Mouse (Mus musculus) CH12.LX (cell line): ENCODE measurements around the gene Trem1. TPM values are rescaled to one million over a fixed set of nuclear protein-coding genes. Genes with fewer than 3 reads are reported as not detected.

ENCODE experiments used
- DNase-seq: peaks from one replicate; pipeline ENCODE4 v3.0.0-alpha.2; 2013; ENCODE audit errors: extremely low read depth
- H3K27ac ChIP-seq: 2 replicates; pipeline ENCODE4 v1.5.1; 2012; ENCODE audit warnings: low read depth, mild to moderate bottlenecking, control low read depth, moderate library complexity; ENCODE audit not compliant: insufficient read depth
- H3K27me3 ChIP-seq: replicated peaks from 2 replicates; pipeline ENCODE3; 2012; ENCODE audit warnings: inconsistent platforms
- H3K36me3 ChIP-seq, 2 experiments: replicated peaks in 1 of 2; 2 replicates each; pipeline versions ENCODE3 to v1.6.1; 2012; ENCODE audit warnings: inconsistent platforms in 1 of 2, low read length in 1 of 2, mild to moderate bottlenecking in 1 of 2, mixed read lengths in 1 of 2, moderate library complexity in 1 of 2; ENCODE audit not compliant: control insufficient read depth in 1 of 2, insufficient read depth in 1 of 2
- H3K4me1 ChIP-seq, 2 experiments: 2 replicates each; pipeline ENCODE4 v1.6.1; 2012; ENCODE audit warnings: inconsistent platforms in 1 of 2, moderate library complexity in 1 of 2; ENCODE audit not compliant: insufficient read depth in 2 of 2, control insufficient read depth in 1 of 2
- H3K4me2 ChIP-seq: 2 replicates; pipeline ENCODE4 v1.6.1; 2012; ENCODE audit warnings: low read depth, mild to moderate bottlenecking, control low read depth; ENCODE audit not compliant: poor library complexity, insufficient read depth, severe bottlenecking
- H3K4me3 ChIP-seq, 3 experiments: fragments of 150-350 bp in 1 of 3; sonication (generic) in 1 of 3; replicated peaks in 1 of 3; 2 replicates each; pipeline versions ENCODE3 to v1.5.1; 2011 to 2012; ENCODE audit warnings: low read depth in 2 of 3, low read length in 2 of 3, mild to moderate bottlenecking in 2 of 3, moderate library complexity in 2 of 3, control low read depth in 1 of 3, improper control_type of control experiment in 1 of 3, inconsistent platforms in 1 of 3, mixed read lengths in 1 of 3; ENCODE audit not compliant: poor library complexity in 1 of 3
- H3K79me2 ChIP-seq: replicated peaks from 2 replicates; pipeline ENCODE4 v1.6.1; 2012; ENCODE audit warnings: mild to moderate bottlenecking, moderate library complexity; ENCODE audit not compliant: control insufficient read depth, poor library complexity, insufficient read depth, severe bottlenecking; ENCODE audit errors: extremely low read depth
- H3K9ac ChIP-seq: 2 replicates; pipeline ENCODE4 v1.6.1; 2012; ENCODE audit warnings: low read depth, mild to moderate bottlenecking, control low read depth, moderate library complexity; ENCODE audit not compliant: insufficient read depth
- H3K9me3 ChIP-seq: replicated peaks from 2 replicates; pipeline ENCODE3; 2012; ENCODE audit warnings: low read length, inconsistent platforms, mixed read lengths
- BHLHE40 ChIP-seq: IDR thresholded peaks from 2 replicates; pipeline ENCODE4 v1.6.1; 2011; ENCODE audit warnings: mild to moderate bottlenecking, low read depth, low read length, improper control_type of control experiment
- CHD2 ChIP-seq: IDR thresholded peaks from 2 replicates; pipeline ENCODE4 v1.6.1; 2011; ENCODE audit warnings: low read length, improper control_type of control experiment
- CTCF ChIP-seq, 2 experiments: IDR thresholded peaks in 1 of 2; conservative IDR thresholded peaks in 1 of 2; 2 replicates each; pipeline ENCODE4 v1.5.1; 2011 to 2012; ENCODE audit warnings: low read depth in 2 of 2, low read length in 2 of 2, improper control_type of control experiment in 1 of 2, inconsistent platforms in 1 of 2, mild to moderate bottlenecking in 1 of 2, moderate library complexity in 1 of 2
- E2F4 ChIP-seq: IDR thresholded peaks from 2 replicates; pipeline ENCODE4 v1.6.1; 2011; ENCODE audit warnings: low read depth, low read length, improper control_type of control experiment; ENCODE audit not compliant: insufficient replicate concordance
- ELF1 ChIP-seq: IDR thresholded peaks from 2 replicates; pipeline ENCODE4 v1.6.1; 2014; ENCODE audit warnings: low read depth, mild to moderate bottlenecking, inconsistent platforms, low read length, improper control_type of control experiment
- EP300 ChIP-seq: IDR thresholded peaks from 2 replicates; pipeline ENCODE4 v1.6.1; 2011; ENCODE audit warnings: low read length, improper control_type of control experiment
- ETS1 ChIP-seq: conservative IDR thresholded peaks from 2 replicates; pipeline ENCODE4 v1.6.1; 2012; ENCODE audit warnings: low read depth, mild to moderate bottlenecking, inconsistent platforms, low read length, improper control_type of control experiment, moderate library complexity
- HCFC1 ChIP-seq: IDR thresholded peaks from 2 replicates; pipeline ENCODE4 v1.6.1; 2012; ENCODE audit warnings: low read depth, mild to moderate bottlenecking, inconsistent platforms, low read length, improper control_type of control experiment
- IRF4 ChIP-seq: IDR thresholded peaks from 2 replicates; pipeline ENCODE4 v1.6.1; 2014; ENCODE audit warnings: low read depth, mild to moderate bottlenecking, inconsistent platforms, low read length, improper control_type of control experiment
- JUN ChIP-seq: IDR thresholded peaks from 2 replicates; pipeline ENCODE4 v1.6.1; 2011; ENCODE audit warnings: low read depth, mild to moderate bottlenecking, low read length, improper control_type of control experiment, moderate library complexity; ENCODE audit not compliant: insufficient read depth
- JUND ChIP-seq: conservative IDR thresholded peaks from 2 replicates; pipeline ENCODE4 v1.6.1; 2011; ENCODE audit warnings: low read depth, low read length, improper control_type of control experiment
- KAT2A ChIP-seq: IDR thresholded peaks from 2 replicates; pipeline ENCODE4 v1.6.1; 2012; ENCODE audit warnings: low read length, improper control_type of control experiment, inconsistent platforms; ENCODE audit not compliant: insufficient replicate concordance
- MAX ChIP-seq: IDR thresholded peaks from 2 replicates; pipeline ENCODE4 v1.6.1; 2011; ENCODE audit warnings: low read length, improper control_type of control experiment
- MAZ ChIP-seq: IDR thresholded peaks from 2 replicates; pipeline ENCODE4 v1.6.1; 2012; ENCODE audit warnings: low read depth, mild to moderate bottlenecking, inconsistent platforms, low read length, improper control_type of control experiment, moderate library complexity
- MEF2A ChIP-seq: IDR thresholded peaks from 2 replicates; pipeline ENCODE4 v1.6.1; 2014; ENCODE audit warnings: low read depth, mild to moderate bottlenecking, inconsistent platforms, low read length, improper control_type of control experiment, borderline replicate concordance
- MXI1 ChIP-seq: IDR thresholded peaks from 2 replicates; pipeline ENCODE4 v1.6.1; 2011; ENCODE audit warnings: mild to moderate bottlenecking, low read depth, low read length, improper control_type of control experiment
- PAX5 ChIP-seq: IDR thresholded peaks from 2 replicates; pipeline ENCODE4 v1.6.1; 2012; ENCODE audit warnings: low read length, inconsistent platforms, mixed read lengths
- RCOR1 ChIP-seq: conservative IDR thresholded peaks from 2 replicates; pipeline ENCODE4 v1.6.1; 2012; ENCODE audit warnings: low read depth, mild to moderate bottlenecking, inconsistent platforms, low read length, improper control_type of control experiment
- TCF12 ChIP-seq: IDR thresholded peaks from 2 replicates; pipeline ENCODE4 v1.6.1; 2014; ENCODE audit warnings: low read depth, mild to moderate bottlenecking, inconsistent platforms, low read length, improper control_type of control experiment
- USF2 ChIP-seq: conservative IDR thresholded peaks from 2 replicates; pipeline ENCODE4 v1.6.1; 2011; ENCODE audit warnings: low read depth, low read length, improper control_type of control experiment
- ZNF384 ChIP-seq: IDR thresholded peaks from 2 replicates; pipeline ENCODE4 v1.6.1; 2012; ENCODE audit warnings: low read depth, low read length, improper control_type of control experiment, inconsistent platforms
- dilution Hi-C: fragments of 300-500 bp; cut with MboI; formaldehyde crosslinking; loops from 2 replicates; pipeline ENCODE4 v1.14.3; 2020; ENCODE audit warnings: low sequenced_read_pairs; ENCODE audit not compliant: extremely low pct_unique_long_range_greater_than_20kb, extremely low pct_ligation_motif_present
- in situ Hi-C: fragments of 300-500 bp; cut with MboI; formaldehyde crosslinking; loops from 3 replicates; pipeline ENCODE4 v1.14.3; 2019; ENCODE audit warnings: low sequenced_read_pairs, low pct_ligation_motif_present, low pct_unique_long_range_greater_than_20kb, mixed read lengths
- polyA plus RNA-seq: library from polyadenylated mRNA; unstranded; fragments of >175 nt; gene quantifications from 2 replicates; pipeline ENCODE4 v1.2.1, GENCODE M21; 2012; ENCODE audit warnings: low read depth; ENCODE audit not compliant: insufficient read length
- total RNA-seq, 2 experiments: library from RNA; depleted of rRNA; stranded (reverse); fragments of 300-350 nt in 1 of 2; fragments of >200 nt in 1 of 2; gene quantifications; 2 replicates each; pipeline ENCODE4 v1.2.3; 2012 to 2014

Gene Trem1
- total and polyA plus RNA-seq, 3 experiments: 0.17 to 0.29 TPM; not detected in 1

- in situ Hi-C loops: no loop called here
- dilution Hi-C loops: no loop called here
- Histone ChIP-seq H3K4me1 (no peaks in the 10 kb centered on the region), H3K9ac (no peak overlapping the region), H3K36me3 (no peaks in the 10 kb centered on the region), H3K4me3 (no peak overlapping the region), H3K27me3 (no peaks in the 10 kb centered on the region), H3K27ac (no peak overlapping the region), H3K79me2 (no peaks in the 10 kb centered on the region), H3K4me2 (no peak overlapping the region), H3K9me3 (no peaks in the 10 kb centered on the region)
- TF ChIP-seq KAT2A (no peak), MEF2A (no peak), MAZ (no peak), JUN (no peak), ETS1 (no peak), HCFC1 (no peak), IRF4 (no peak), TCF12 (no peak), E2F4 (no peak), BHLHE40 (no peak), RCOR1 (no peak), CHD2 (no peak), MXI1 (no peak), MAX (no peak), ZNF384 (no peak), CTCF (conservative IDR thresholded peaks at IDR 0.05 in 1 of 2, IDR thresholded peaks at IDR 0.05 in 1 of 2; ENCODE audit: low read depth in 2 of 2, low read length in 2 of 2) (no peak), EP300 (no peak), ELF1 (no peak), USF2 (no peak), PAX5 (no peak)
- no peak for DNase-seq
These were observed 19.1 kb upstream of the Trem1 start for GRCm38 (mm10) chr17:48213511-48213910.

GRCm38 (mm10) chr17:48215429-48215828, 17.1 kb upstream of the Trem1 start:
- TF ChIP-seq JUND (no peak), TCF12 (no peak)
- no peaks in the 10 kb centered on the region for H3K36me3 ChIP-seq
- H3K4me3 ChIP-seq: no peak overlapping the region
- dilution Hi-C loops (no loop called here), in situ Hi-C loops (no loop called here)
- no peaks in the 10 kb centered on the region for H3K9me3 ChIP-seq
- no peak for DNase-seq
- no peak overlapping the region for H3K4me2 ChIP-seq
- no peaks in the 10 kb centered on the region for H3K4me1 ChIP-seq
- H3K27ac ChIP-seq: no peak overlapping the region
- no peak overlapping the region for H3K9ac ChIP-seq
- H3K27me3 ChIP-seq: no peaks in the 10 kb centered on the region
- H3K79me2 ChIP-seq: no peaks in the 10 kb centered on the region
